Mouse (Mus musculus) brain, embryonic 14.5 days (tissue): ENCODE measurements around the gene Zfp948.

ENCODE experiments used
- CTCF ChIP-seq: fragments of 200-500 bp; IDR thresholded peaks from 2 replicates; pipeline ENCODE4 v1.5.1; 2012; ENCODE audit warnings: inconsistent platforms, mild to moderate bottlenecking, moderate library complexity, borderline replicate concordance; ENCODE audit not compliant: insufficient read depth, insufficient read length; ENCODE audit errors: extremely low read depth
- POLR2A ChIP-seq: fragments of 200-500 bp; IDR thresholded peaks from 2 replicates; pipeline ENCODE4 v1.6.1; 2012; ENCODE audit warnings: mild to moderate bottlenecking, inconsistent platforms, borderline replicate concordance; ENCODE audit not compliant: poor library complexity, insufficient read depth, insufficient read length, severe bottlenecking; ENCODE audit errors: extremely low read depth

DNA sequence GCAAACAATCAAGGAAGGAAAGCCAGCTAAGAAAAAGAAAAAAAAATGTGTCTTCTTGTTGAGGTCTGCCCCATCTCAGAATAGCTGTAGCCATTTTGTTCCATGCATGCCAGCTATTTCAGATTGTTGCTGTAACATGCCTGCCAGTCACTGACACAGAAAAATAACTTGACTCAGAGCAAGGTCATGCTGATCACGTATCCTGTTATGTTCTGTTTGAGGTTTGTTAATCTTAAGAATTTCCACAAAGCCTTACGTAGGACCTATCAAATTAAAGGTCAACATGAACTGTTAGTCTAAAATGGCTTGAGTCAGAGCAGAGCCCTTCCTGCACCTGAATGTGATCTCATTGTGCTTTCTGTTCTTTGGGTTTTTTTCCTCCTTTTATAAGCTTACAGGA is 30.1 kb upstream of the Zfp948 start:
- no peak for TF ChIP-seq CTCF
- no peak for TF ChIP-seq POLR2A
